Mouse (Mus musculus) erythroblast, embryonic 14.5 days (primary cell): ENCODE data around the gene En1.

Experiments
- GATA1 ChIP-seq: IDR thresholded peaks from 2 replicates; pipeline ENCODE4 v1.6.1; 2012; ENCODE audit warnings: low read length, inconsistent platforms, mixed read lengths
- TAL1 ChIP-seq: IDR thresholded peaks from 3 replicates; pipeline ENCODE4 v1.6.1; 2012; ENCODE audit warnings: low read length, inconsistent platforms, mixed read lengths

DNA sequence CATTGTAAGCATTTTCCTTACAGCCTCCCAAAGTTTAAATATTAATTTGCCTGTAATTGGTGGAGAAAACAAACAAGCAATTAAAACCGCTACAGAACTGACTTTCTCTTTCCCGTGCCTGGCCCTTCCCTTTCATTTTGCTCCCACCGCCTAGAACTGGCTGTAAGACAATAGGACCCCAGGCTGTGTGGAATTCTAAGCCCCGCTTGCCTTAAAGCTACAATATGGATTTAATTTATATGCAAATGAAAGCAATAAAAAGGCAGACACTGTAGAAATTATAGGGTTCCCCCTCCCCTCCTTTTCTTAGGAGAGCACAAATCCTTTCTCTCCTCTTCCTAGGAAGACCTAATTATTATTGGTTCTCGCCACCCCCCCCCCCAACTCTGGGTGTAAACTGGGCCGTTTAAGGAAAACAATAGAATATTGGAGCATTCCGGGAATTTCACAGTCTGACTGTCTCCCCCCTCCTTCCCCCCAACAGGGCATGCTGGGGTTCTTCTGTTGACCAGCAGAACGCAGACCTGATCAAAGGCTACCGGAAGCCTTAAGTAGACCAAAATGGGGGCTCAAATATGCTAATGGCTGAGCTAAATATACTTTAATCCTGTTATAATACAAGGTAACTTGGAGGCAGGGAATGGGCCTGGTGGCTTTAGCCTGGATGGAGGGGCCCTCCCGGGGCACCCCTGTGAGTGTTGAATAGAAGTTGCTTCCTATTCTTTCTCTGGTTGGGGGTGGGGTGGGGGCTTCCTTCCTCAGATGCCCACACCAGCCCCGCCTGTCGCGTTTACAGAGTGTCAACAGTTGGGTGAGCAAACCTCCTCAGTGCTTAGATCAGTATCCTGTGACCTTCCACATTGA is 41.9 kb downstream of the En1 start:
- TF ChIP-seq GATA1 (no peak), TAL1 (no peak)
